Mouse (Mus musculus) ES-Bruce4 (cell line): ENCODE measurements around the gene Pif1.

Source experiments
- CTCF ChIP-seq: IDR thresholded peaks from one replicate; pipeline ENCODE4 v1.8.1; 2011; ENCODE audit warnings: low read depth, low read length
- EP300 ChIP-seq: IDR thresholded peaks from 2 replicates; pipeline ENCODE4 v1.6.1; 2011; ENCODE audit warnings: low read depth, low read length; ENCODE audit not compliant: insufficient read depth
- POLR2A ChIP-seq: IDR thresholded peaks from one replicate; pipeline ENCODE4 v1.8.1; 2011; ENCODE audit warnings: low read length; ENCODE audit not compliant: insufficient read depth

DNA sequence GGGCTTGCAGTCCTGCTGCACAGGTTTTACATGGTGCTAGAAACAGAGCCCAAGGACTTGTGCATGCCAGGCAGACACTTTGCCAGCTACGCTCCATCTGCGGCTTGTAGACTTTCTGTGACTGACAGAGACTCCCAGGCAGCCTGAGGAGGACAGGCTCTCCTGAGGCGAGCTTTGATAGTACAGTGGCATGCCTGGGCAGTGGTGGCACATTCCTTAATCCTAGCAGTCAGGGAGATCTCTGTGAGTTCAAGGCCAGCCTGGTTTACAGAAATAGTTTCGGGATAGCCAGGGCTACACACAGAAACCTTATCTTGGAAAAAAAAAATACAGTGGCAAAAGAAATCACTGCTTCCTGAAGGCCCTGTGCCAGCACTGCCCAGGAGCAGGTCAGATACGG lies 39.8 kb upstream of the Pif1 start:
- TF ChIP-seq POLR2A (no peak), CTCF (no peak), EP300 (no peak)
